In the genomic region with DNA sequence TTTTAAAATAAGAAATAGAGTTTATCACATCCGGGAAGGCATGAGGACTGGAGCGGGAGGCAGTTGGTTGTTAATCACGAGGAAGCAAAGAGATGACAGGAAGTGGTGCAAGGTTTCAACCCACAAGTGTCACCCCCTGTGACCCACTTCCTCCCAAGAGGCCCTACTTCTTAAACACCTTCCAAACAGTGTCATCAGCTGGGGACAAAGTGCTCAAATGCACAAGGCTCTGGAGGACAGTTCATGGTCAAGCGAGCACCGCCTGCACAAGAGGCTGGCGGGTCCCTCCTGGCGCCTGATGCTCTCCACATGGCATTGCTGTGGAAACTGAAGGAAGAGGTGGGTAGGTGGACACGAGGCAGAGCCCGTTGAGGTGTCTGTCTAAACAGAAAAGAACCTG, we compare ENCODE assay signal across 12 mouse cellular contexts. TPM values are rescaled to one million over a fixed set of nuclear protein-coding genes. Genes with fewer than 3 reads are reported as not detected.
DNase-seq lines count a peak whose midpoint lies in the region; ATAC-seq lines count a peak whose summit lies in the region.
"Had no signal": no experiment of that assay in that cellular context is flagged by ENCODE, and none has a peak within 500 bp of the region (broad histone marks: within the 10 kb centered on the region; RNA-seq: fewer than 3 reads in every experiment).

No protein-coding gene starts in this region.

- no peak overlapping the region for H3K4me3 ChIP-seq in kidney, embryonic 16.5 days (ENCODE audit: low read length)
- H3K4me3 ChIP-seq: neural tube, embryonic 13.5 days; stomach, embryonic 15.5 days had no signal

- no peak for ATAC-seq in kidney, embryonic 16.5 days (ENCODE audit: low FRiP score, low TSS enrichment)
- peak; percentile 87 for ATAC-seq in activated CD4-positive, CD25-positive, alpha-beta regulatory T cell, adult 4 months
- peak; percentile 78 for ATAC-seq in megakaryocyte, adult 5-6 weeks (ENCODE audit: poor library complexity, severe bottlenecking)

- peaks cover 11% of the 10 kb centered on the region for H3K27me3 ChIP-seq in kidney, embryonic 16.5 days (ENCODE audit: insufficient read depth, low read length)
- H3K27me3 ChIP-seq in splenic B cell, adult 2 months (ENCODE audit: control insufficient read depth, insufficient read depth, low read length, poor library complexity, severe bottlenecking) = no peaks in the 10 kb centered on the region

- intact Hi-C loops in left cerebral cortex, postnatal 4 days (cut with DNase I) = no loop called here

- H3K4me2 ChIP-seq in kidney, embryonic 16.5 days (replicated peaks; ENCODE audit: low read depth, low read length) = no peak overlapping the region
- H3K4me2 ChIP-seq: neural tube, embryonic 13.5 days; stomach, embryonic 15.5 days had no signal

- H3K9ac ChIP-seq in kidney, embryonic 16.5 days (replicated peaks; ENCODE audit: low read length) = no peak overlapping the region
- H3K9ac ChIP-seq: neural tube, embryonic 13.5 days; stomach, embryonic 15.5 days had no signal

- 53% methylated on average over 9 of the region's 9 CpGs for WGBS in kidney, embryonic 16.5 days

- no peak overlapping the region for H3K27ac ChIP-seq in kidney, embryonic 16.5 days (ENCODE audit: low read length)
- H3K27ac ChIP-seq: neural tube, embryonic 13.5 days; stomach, embryonic 15.5 days had no signal

- DNase-seq in kidney, adult 8-10 months = peak; percentile 17 to 23
- DNase-seq in splenic B cell, adult 2 months (ENCODE audit: low read depth, low spot score) = peak; percentile 95
- DNase-seq in gastrocnemius, postnatal 10 days = no peak
- DNase-seq in cerebellum, adult 11 months = no peak
- DNase-seq in left cerebral cortex, postnatal 4 days = no peak
- DNase-seq: cerebellum, adult 2 months; heart, postnatal 4 days had no signal

- no peaks in the 10 kb centered on the region for H3K9me3 ChIP-seq in kidney, embryonic 16.5 days (ENCODE audit: low read length)
- H3K9me3 ChIP-seq: neural tube, embryonic 13.5 days; stomach, embryonic 15.5 days had no signal

- peaks cover 10% of the 10 kb centered on the region for H3K4me1 ChIP-seq in kidney, embryonic 16.5 days (ENCODE audit: insufficient read depth, low read length)

- no peaks in the 10 kb centered on the region for H3K36me3 ChIP-seq in kidney, embryonic 16.5 days (ENCODE audit: insufficient read depth, low read length)
- H3K36me3 ChIP-seq in splenic B cell, adult 2 months (ENCODE audit: control insufficient read depth, insufficient read depth, low read length, poor library complexity, severe bottlenecking) = no peaks in the 10 kb centered on the region
- H3K36me3 ChIP-seq: neural tube, embryonic 13.5 days; stomach, embryonic 15.5 days had no signal

RNA-seq across cellular contexts. Expression of gene Sec22c, which starts 30.3 kb away (rescaled TPM):
- 8.5 and 9.0 TPM in 2 replicates for polyA plus RNA-seq in kidney, embryonic 16.5 days (2015; fragmentation: Nextera tagmentation; extraction: Ambion mirVana)
- 10 to 100 TPM; 13.3 to 17.7 TPM for polyA plus RNA-seq in activated CD4-positive, CD25-positive, alpha-beta regulatory T cell, adult 4 months (2017; shearing (Covaris generic))
- total RNA-seq in megakaryocyte, adult 5-6 weeks (2015) = 5.9 and 8.6 TPM in 2 replicates
- total RNA-seq in megakaryocyte, adult 5-6 weeks (2017) = 4.4 and 5.2 TPM in 2 replicates
- total RNA-seq in gastrocnemius, postnatal 10 days (2021) = 1 to 10 TPM; 4.7 to 5.5 TPM
- 10 to 100 TPM; 38.7 to 40.7 TPM for total RNA-seq in left cerebral cortex, postnatal 4 days (2021)

RNA-seq across cellular contexts. Expression of gene Vipr1, which starts 32.5 kb away (rescaled TPM):
- polyA plus RNA-seq in kidney, embryonic 16.5 days (2015; fragmentation: Nextera tagmentation; extraction: Ambion mirVana) = 0.04 and 0.40 TPM in 2 replicates
- polyA plus RNA-seq in activated CD4-positive, CD25-positive, alpha-beta regulatory T cell, adult 4 months (2017; shearing (Covaris generic)) = 1 to 10 TPM; 1.5 to 1.8 TPM
- 0.18 and 1.3 TPM in 2 replicates for total RNA-seq in megakaryocyte, adult 5-6 weeks (2015)
- total RNA-seq in megakaryocyte, adult 5-6 weeks (2017) = 0.28 and 0.55 TPM in 2 replicates
- under 1 TPM; 0.61 to 0.99 TPM for total RNA-seq in gastrocnemius, postnatal 10 days (2021)
- total RNA-seq in left cerebral cortex, postnatal 4 days (2021) = 1 to 10 TPM; 3.1 to 5.5 TPM

RNA-seq across cellular contexts. Expression of gene Lyzl4, which starts 33.1 kb away (rescaled TPM):
- polyA plus RNA-seq in kidney, embryonic 16.5 days (2015; fragmentation: Nextera tagmentation; extraction: Ambion mirVana) = 0.25 TPM in 1 of 2 replicates, not detected in the other
- not detected for polyA plus RNA-seq in activated CD4-positive, CD25-positive, alpha-beta regulatory T cell, adult 4 months (2017; shearing (Covaris generic))
- total RNA-seq in megakaryocyte, adult 5-6 weeks (2015) = not detected in 2 replicates
- not detected in 2 replicates for total RNA-seq in megakaryocyte, adult 5-6 weeks (2017)
- total RNA-seq in gastrocnemius, postnatal 10 days (2021) = under 1 TPM in 1 of 2 experiments, not detected in 1; 0.81 TPM
- under 1 TPM; 0.42 to 0.98 TPM for total RNA-seq in left cerebral cortex, postnatal 4 days (2021)
- polyA plus RNA-seq: neural tube, embryonic 13.5 days had no signal

RNA-seq across cellular contexts. Expression of gene Ss18l2, which starts 35.1 kb away (rescaled TPM):
- polyA plus RNA-seq in kidney, embryonic 16.5 days (2015; fragmentation: Nextera tagmentation; extraction: Ambion mirVana) = 107 and 114 TPM in 2 replicates
- polyA plus RNA-seq in activated CD4-positive, CD25-positive, alpha-beta regulatory T cell, adult 4 months (2017; shearing (Covaris generic)) = 10 to 100 TPM; 59.3 to 65.0 TPM
- total RNA-seq in megakaryocyte, adult 5-6 weeks (2015) = 36.2 and 39.1 TPM in 2 replicates
- 29.8 and 35.7 TPM in 2 replicates for total RNA-seq in megakaryocyte, adult 5-6 weeks (2017)
- 10 to 100 TPM; 80.2 to 85.8 TPM for total RNA-seq in gastrocnemius, postnatal 10 days (2021)
- 10 to 100 TPM; 60.1 to 60.6 TPM for total RNA-seq in left cerebral cortex, postnatal 4 days (2021)

RNA-seq across cellular contexts. Expression of gene Nktr, which starts 44.0 kb away (rescaled TPM):
- polyA plus RNA-seq in kidney, embryonic 16.5 days (2015; fragmentation: Nextera tagmentation; extraction: Ambion mirVana) = 46.1 and 57.5 TPM in 2 replicates
- polyA plus RNA-seq in activated CD4-positive, CD25-positive, alpha-beta regulatory T cell, adult 4 months (2017; shearing (Covaris generic)) = 100 to 1,000 TPM in 1 of 2 experiments, 10 to 100 TPM in 1; 90.3 to 104 TPM
- 72.1 and 87.3 TPM in 2 replicates for total RNA-seq in megakaryocyte, adult 5-6 weeks (2015)
- 69.6 and 110 TPM in 2 replicates for total RNA-seq in megakaryocyte, adult 5-6 weeks (2017)
- 10 to 100 TPM; 36.5 to 57.9 TPM for total RNA-seq in gastrocnemius, postnatal 10 days (2021)
- 100 to 1,000 TPM; 145 to 152 TPM for total RNA-seq in left cerebral cortex, postnatal 4 days (2021)

Comparison
In these comparisons a context has a peak if more than half of its experiments do, and no peak if none do; other contexts are left out.
1. DNase-seq: peak in kidney, adult 8-10 months (2 of 2) and splenic B cell, adult 2 months (single experiment); none in gastrocnemius, postnatal 10 days (single experiment), cerebellum, adult 11 months (single experiment) and left cerebral cortex, postnatal 4 days (single experiment).
2. RNA of gene Sec22c, which starts 30.3 kb away (total RNA-seq): 38.7 to 40.7 TPM in left cerebral cortex, postnatal 4 days; 4.4 to 8.6 TPM in megakaryocyte, adult 5-6 weeks and 4.7 to 5.5 TPM in gastrocnemius, postnatal 10 days; every median in the first group is over 4 times any median in the second.